ENCODE assay signal across 12 mouse cellular contexts in the genomic region with DNA sequence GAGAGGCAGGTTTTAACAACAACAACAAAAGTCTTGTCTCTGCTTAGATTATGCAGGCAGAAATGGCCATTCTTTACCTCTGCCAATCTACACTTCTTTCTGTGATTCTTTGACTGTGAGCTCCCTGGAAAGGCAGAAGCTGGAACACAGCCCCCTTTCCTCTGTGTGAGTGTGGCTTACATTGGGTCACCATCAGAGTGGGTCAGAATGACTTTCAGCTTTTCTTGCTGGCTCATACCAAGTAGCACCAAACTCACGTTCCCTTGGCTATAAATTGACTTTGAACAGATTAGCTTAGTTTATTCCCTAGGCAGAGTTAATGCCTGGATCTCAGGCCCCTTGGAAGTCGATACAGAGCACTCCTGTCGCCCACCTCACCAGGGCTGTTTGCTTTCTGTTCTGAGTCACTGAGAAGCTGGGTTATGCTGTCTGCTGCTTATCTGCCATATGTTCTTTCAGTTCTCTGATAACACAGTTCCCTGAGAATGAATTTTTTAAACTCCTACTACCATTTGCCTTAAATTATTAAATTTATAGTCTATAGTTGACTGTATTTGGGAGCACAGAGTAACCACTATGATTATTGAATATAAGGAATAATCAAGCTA. TPM values are rescaled to one million over a fixed set of nuclear protein-coding genes. Genes with fewer than 3 reads are reported as not detected.
DNase-seq lines count a peak whose midpoint lies in the region; ATAC-seq lines count a peak whose summit lies in the region.
"Had no signal": no experiment of that assay in that cellular context is flagged by ENCODE, and none has a peak within 500 bp of the region (broad histone marks: within the 10 kb centered on the region; RNA-seq: fewer than 3 reads in every experiment).

No protein-coding gene starts in this region.

- no peak overlapping the region for H3K4me3 ChIP-seq in heart, embryonic 12.5 days
- peak overlapping the region; percentile 80 for H3K4me3 ChIP-seq in megakaryocyte, embryonic 14.5 days (replicated peaks)

- H3K9me3 ChIP-seq in heart, embryonic 12.5 days (replicated peaks): no peaks in the 10 kb centered on the region
- no peaks in the 10 kb centered on the region for H3K9me3 ChIP-seq in megakaryocyte, embryonic 14.5 days

- H3K27me3 ChIP-seq in heart, embryonic 12.5 days (replicated peaks): no peaks in the 10 kb centered on the region
- no peaks in the 10 kb centered on the region for H3K27me3 ChIP-seq in megakaryocyte, embryonic 14.5 days (replicated peaks)

- peak overlapping the region; percentile 64 for H3K27ac ChIP-seq in heart, embryonic 12.5 days (ENCODE audit: poor library complexity, severe bottlenecking)
- H3K27ac ChIP-seq: macrophage had no signal

- ATAC-seq in heart, embryonic 12.5 days (ENCODE audit: insufficient number of reproducible peaks, low FRiP score): no peak
- ATAC-seq in megakaryocyte, adult 5-6 weeks (ENCODE audit: poor library complexity, severe bottlenecking): no peak
- ATAC-seq: CD4-positive, CD25-positive, alpha-beta regulatory T cell, adult 4 months had no signal

- H3K4me1 ChIP-seq in heart, embryonic 12.5 days (replicated peaks): peaks cover 9% of the 10 kb centered on the region
- peaks cover 50% of the 10 kb centered on the region for H3K4me1 ChIP-seq in megakaryocyte, embryonic 14.5 days

- H3K9ac ChIP-seq in heart, embryonic 12.5 days: 0 out of 2 replicates have a peak overlapping the region, but pooled peaks have one; percentile 41

- 9% methylated on average over 3 of the region's 3 CpGs for WGBS in heart, embryonic 12.5 days

- H3K36me3 ChIP-seq in heart, embryonic 12.5 days: no peaks in the 10 kb centered on the region
- peaks cover 16% of the 10 kb centered on the region for H3K36me3 ChIP-seq in megakaryocyte, embryonic 14.5 days (replicated peaks; ENCODE audit: low read length)

- H3K4me2 ChIP-seq in heart, embryonic 12.5 days: peak overlapping the region; percentile 51

- no peak for DNase-seq in heart, postnatal 4 days
- peak; percentile 60 for DNase-seq in layer of hippocampus, adult 9-11 months
- peak; percentile 23 for DNase-seq in telencephalon, adult 2 months (ENCODE audit: low read depth, low spot score)
- no peak for DNase-seq in retina, postnatal 1 day
- no peak for DNase-seq in cerebellum, postnatal 10 days
- DNase-seq: cerebellum, adult 9-11 months; kidney, adult 9 months had no signal

RNA-seq across cellular contexts. Expression of a gene that starts 39.7 kb away (rescaled TPM):
- 21.5 and 22.5 TPM in 2 replicates for polyA plus RNA-seq in heart, embryonic 12.5 days (2016; fragmentation: Nextera tagmentation; extraction: Ambion mirVana)
- 10 to 100 TPM; 18.4 to 23.8 TPM for total RNA-seq in heart, postnatal 4 days (2021)
- 1.6 TPM in 1 of 2 replicates, not detected in the other for polyA plus RNA-seq in megakaryocyte, embryonic 14.5 days (2012; ENCODE audit: insufficient read depth, low replicate concordance)
- total RNA-seq in megakaryocyte, adult 5-6 weeks (2015): 5.1 and 10.1 TPM in 2 replicates
- total RNA-seq in megakaryocyte, adult 5-6 weeks (2017): 23.9 and 27.7 TPM in 2 replicates

Comparison
In these comparisons a context has a peak if more than half of its experiments do, and no peak if none do; other contexts are left out.
1. DNase-seq: peak in layer of hippocampus, adult 9-11 months (single experiment) and telencephalon, adult 2 months (single experiment); none in heart, postnatal 4 days (single experiment), retina, postnatal 1 day (single experiment) and cerebellum, postnatal 10 days (0 of 2).